8 mouse cellular contexts compared by ENCODE assay signal in the genomic region with DNA sequence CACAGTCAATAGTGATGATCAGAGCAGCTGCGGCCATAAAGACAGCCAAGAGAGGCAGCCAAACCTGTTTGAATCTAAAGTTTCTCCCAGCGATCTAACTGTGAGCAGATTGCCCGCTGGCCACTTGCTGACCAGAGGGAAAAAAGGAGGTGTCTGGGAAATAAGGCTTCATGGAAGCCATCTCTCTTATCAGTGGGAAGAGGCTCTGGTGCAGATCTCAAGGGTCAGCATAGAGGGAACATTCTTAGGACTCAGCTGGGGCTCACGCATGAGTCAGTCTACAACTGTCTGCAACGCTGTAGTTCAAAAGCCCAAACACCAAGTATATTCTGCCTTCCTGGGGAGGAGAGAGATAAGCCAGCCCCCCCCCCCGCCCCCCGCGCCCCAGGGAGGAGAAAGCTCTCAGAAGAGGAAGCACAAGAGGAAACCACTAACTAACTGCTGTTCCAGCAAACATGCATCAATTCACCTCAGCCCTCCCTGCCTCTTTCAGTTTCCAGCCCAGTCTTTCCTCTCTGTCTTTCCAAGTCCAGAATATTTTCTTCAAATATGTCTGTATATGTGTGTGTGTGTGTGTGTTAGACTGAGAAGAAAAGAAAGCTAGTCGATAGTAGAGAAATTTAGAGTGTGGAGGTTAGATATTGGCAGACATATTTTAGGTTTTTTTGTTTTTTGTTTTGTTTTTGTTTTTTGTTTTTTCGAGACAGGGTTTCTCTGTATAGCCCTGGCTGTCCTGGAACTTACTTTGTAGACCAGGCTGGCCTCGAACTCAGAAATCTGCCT. TPM values are rescaled to one million over a fixed set of nuclear protein-coding genes. Genes with fewer than 3 reads are reported as not detected.
A peak's percentile ranks its signal among the peaks of the same experiment; 100 is the strongest.
DNase-seq lines count a peak whose midpoint lies in the region; ATAC-seq lines count a peak whose summit lies in the region.

No protein-coding gene starts in this region.

- WGBS in neural tube, embryonic 14.5 days: 36% methylated on average over 11 of the region's 11 CpGs

- H3K27me3 ChIP-seq in neural tube, embryonic 14.5 days (ENCODE audit: control insufficient read depth, insufficient read depth, low read length): no peaks in the 10 kb centered on the region

- DNase-seq in cerebellum, adult 8-10 months: peak; percentile 7
- no peak for DNase-seq in cerebellum, postnatal 4 days (ENCODE audit: low spot score in 2 of 2)
- DNase-seq in B cell, adult 2 months: peak; percentile 51 to 54
- peak; percentile 32 for DNase-seq in kidney, postnatal 14 days
- no peak for DNase-seq in layer of hippocampus, adult 9-11 months
- no peak for DNase-seq in gastrocnemius, adult 18-20 months (ENCODE audit: low spot score)

- H3K4me3 ChIP-seq in neural tube, embryonic 14.5 days (ENCODE audit: low read depth, low read length): no peak overlapping the region

- H3K36me3 ChIP-seq in neural tube, embryonic 14.5 days (ENCODE audit: control insufficient read depth, insufficient read depth, low read length): no peaks in the 10 kb centered on the region

- no peak overlapping the region for H3K9ac ChIP-seq in neural tube, embryonic 14.5 days (replicated peaks; ENCODE audit: low read depth, low read length)

- peaks cover 5% of the 10 kb centered on the region; the same call in 1 of the 2 replicates for H3K4me1 ChIP-seq in neural tube, embryonic 14.5 days (ENCODE audit: control insufficient read depth, insufficient read depth, low read length)

- 0 out of 2 replicates have a peak, but pooled peaks have one; percentile 5 for ATAC-seq in granulocyte monocyte progenitor cell, adult 5-6 weeks (replicated peaks; ENCODE audit: poor library complexity, severe bottlenecking)
- ATAC-seq in neural tube, embryonic 14.5 days (ENCODE audit: low read depth): no peak

- no peaks in the 10 kb centered on the region for H3K9me3 ChIP-seq in neural tube, embryonic 14.5 days (ENCODE audit: control insufficient read depth, low read length)

- no peak overlapping the region for H3K4me2 ChIP-seq in neural tube, embryonic 14.5 days (ENCODE audit: low read depth, low read length)

- peak overlapping the region; percentile 12; the same call in 1 of the 2 replicates for H3K27ac ChIP-seq in neural tube, embryonic 14.5 days (ENCODE audit: low read depth, low read length)

RNA-seq across cellular contexts. Expression of a gene that starts 1.4 kb away (rescaled TPM):
- total RNA-seq in granulocyte monocyte progenitor cell, adult 5-6 weeks (2014; fragmentation: Nextera tagmentation): 231 and 245 TPM in 2 replicates
- total RNA-seq in granulocyte monocyte progenitor cell, adult 5-6 weeks (2017): 268 and 347 TPM in 2 replicates
- polyA plus RNA-seq in neural tube, embryonic 14.5 days (2014; fragmentation: Nextera tagmentation; extraction: Ambion mirVana): 13.3 and 37.0 TPM in 2 replicates
- total RNA-seq in gastrocnemius, adult 18-20 months (2021): 10 to 100 TPM in 1 of 2 experiments, 1 to 10 TPM in 1; 7.5 to 11.6 TPM

RNA-seq across cellular contexts. Expression of a gene that starts 1.8 kb away (rescaled TPM):
- 0.19 and 6.8 TPM in 2 replicates for total RNA-seq in granulocyte monocyte progenitor cell, adult 5-6 weeks (2014; fragmentation: Nextera tagmentation)
- total RNA-seq in granulocyte monocyte progenitor cell, adult 5-6 weeks (2017): 0.62 and 3.6 TPM in 2 replicates
- 1.9 and 2.2 TPM in 2 replicates for polyA plus RNA-seq in neural tube, embryonic 14.5 days (2014; fragmentation: Nextera tagmentation; extraction: Ambion mirVana)
- under 1 TPM in 1 of 2 experiments, not detected in 1; 0.28 TPM for total RNA-seq in gastrocnemius, adult 18-20 months (2021)

RNA-seq across cellular contexts. Expression of a gene that starts 10.5 kb away (rescaled TPM):
- total RNA-seq in granulocyte monocyte progenitor cell, adult 5-6 weeks (2014; fragmentation: Nextera tagmentation): 3.4 TPM in 1 of 2 replicates, not detected in the other
- 0.57 and 3.7 TPM in 2 replicates for total RNA-seq in granulocyte monocyte progenitor cell, adult 5-6 weeks (2017)
- 269 and 303 TPM in 2 replicates for polyA plus RNA-seq in neural tube, embryonic 14.5 days (2014; fragmentation: Nextera tagmentation; extraction: Ambion mirVana)
- 1 to 10 TPM; 4.5 to 8.7 TPM for total RNA-seq in gastrocnemius, adult 18-20 months (2021)

RNA-seq across cellular contexts. Expression of a gene that starts 16.8 kb away (rescaled TPM):
- total RNA-seq in granulocyte monocyte progenitor cell, adult 5-6 weeks (2014; fragmentation: Nextera tagmentation): not detected in 2 replicates
- total RNA-seq in granulocyte monocyte progenitor cell, adult 5-6 weeks (2017): not detected in 2 replicates
- not detected in 2 replicates for polyA plus RNA-seq in neural tube, embryonic 14.5 days (2014; fragmentation: Nextera tagmentation; extraction: Ambion mirVana)
- total RNA-seq in gastrocnemius, adult 18-20 months (2021): not detected

RNA-seq across cellular contexts. Expression of a gene that starts 17.6 kb away (rescaled TPM):
- total RNA-seq in granulocyte monocyte progenitor cell, adult 5-6 weeks (2014; fragmentation: Nextera tagmentation): not detected in 2 replicates
- not detected in 2 replicates for total RNA-seq in granulocyte monocyte progenitor cell, adult 5-6 weeks (2017)
- polyA plus RNA-seq in neural tube, embryonic 14.5 days (2014; fragmentation: Nextera tagmentation; extraction: Ambion mirVana): 0.12 and 0.15 TPM in 2 replicates
- total RNA-seq in gastrocnemius, adult 18-20 months (2021): not detected

Comparison
In these comparisons a context has a peak if more than half of its experiments do, and no peak if none do; other contexts are left out.
1. DNase-seq: peak in cerebellum, adult 8-10 months (single experiment), B cell, adult 2 months (2 of 2) and kidney, postnatal 14 days (single experiment); none in cerebellum, postnatal 4 days (0 of 2), layer of hippocampus, adult 9-11 months (single experiment) and gastrocnemius, adult 18-20 months (single experiment).
2. RNA of a gene that starts 1.4 kb away (total RNA-seq): 231 to 347 TPM in granulocyte monocyte progenitor cell, adult 5-6 weeks; 7.5 to 11.6 TPM in gastrocnemius, adult 18-20 months; every median in the first group is over 10 times any median in the second.